Mouse (Mus musculus) kidney, adult 10 weeks (tissue): ENCODE results near the gene St3gal6. TPM values are rescaled to one million over a fixed set of nuclear protein-coding genes. Genes with fewer than 3 reads are reported as not detected.

Experiments used
- polyA plus RNA-seq: library from polyadenylated mRNA; stranded (reverse); fragments of 350-450 nt; fragmentation: Illumina TruSeq; extraction: RNeasy Lipid Tissue Mini Kit (QIAGEN cat#74804); gene quantifications from one replicate; pipeline ENCODE4 v1.2.3, GENCODE M21; 2014; ENCODE audit warnings: low read depth, low replicate concordance

Gene St3gal6
- polyA plus RNA-seq, result 126 TPM

GRCm38 (mm10) chr16:58523972-58524850 is at the start of gene St3gal6:
TSS of gene St3gal6 (minus strand) at chr16:58524243.

Other genes starting within 250 kb of the St3gal6 start
- gene Dcbld2, start 115.8 kb downstream of the St3gal6 start, polyA plus RNA-seq, result 12.2 TPM
- not detected for gene Gm813, start 92.7 kb upstream of the St3gal6 start, polyA plus RNA-seq
- gene E330017A01Rik, start 114.5 kb upstream of the St3gal6 start, polyA plus RNA-seq, result not detected
- 73.0 TPM for gene Cpox, start 146.0 kb upstream of the St3gal6 start, polyA plus RNA-seq
- gene Gpr15, start 194.8 kb upstream of the St3gal6 start, polyA plus RNA-seq, result not detected
- gene Cldnd1, start 203.7 kb upstream of the St3gal6 start, polyA plus RNA-seq, result 79.7 TPM
- not detected for gene Olfr172, start 238.9 kb upstream of the St3gal6 start, polyA plus RNA-seq